Mouse (Mus musculus) C2C12 (cell line): ENCODE data around the gene Rbm47.

Experiments
- CEBPB ChIP-seq: IDR thresholded peaks from one replicate; pipeline ENCODE4 v1.6.1; 2011; ENCODE audit warnings: low read depth, mild to moderate bottlenecking, control low read depth, moderate library complexity
- CTCF ChIP-seq: IDR thresholded peaks from one replicate; pipeline ENCODE4 v1.5.1; 2011; ENCODE audit not compliant: control insufficient read depth, insufficient read depth, insufficient read length
- FOSL1 ChIP-seq: IDR thresholded peaks from one replicate; pipeline ENCODE4 v1.8.0; 2011; ENCODE audit warnings: mild to moderate bottlenecking, low read length; ENCODE audit not compliant: poor library complexity, insufficient read depth, severe bottlenecking
- MAX ChIP-seq: IDR thresholded peaks from one replicate; pipeline ENCODE4 v1.6.1; 2011; ENCODE audit warnings: mild to moderate bottlenecking, control low read depth
- MYOD1 ChIP-seq: IDR thresholded peaks from one replicate; pipeline ENCODE4 v1.6.1; 2011; ENCODE audit warnings: low read depth; ENCODE audit not compliant: control insufficient read depth, insufficient read length
- MYOG ChIP-seq: IDR thresholded peaks from one replicate; pipeline ENCODE4 v1.6.1; 2011; ENCODE audit not compliant: control insufficient read depth, insufficient read length; ENCODE audit errors: extremely low read depth
- USF1 ChIP-seq: IDR thresholded peaks from one replicate; pipeline ENCODE4 v1.6.1; 2011; ENCODE audit warnings: low read depth, mild to moderate bottlenecking, control low read depth, moderate library complexity

- TF ChIP-seq CTCF (no peak), USF1 (no peak), MAX (no peak), FOSL1 (no peak), CEBPB (no peak), MYOG (no peak), MYOD1 (no peak)
Observed at GRCm38 (mm10) chr5:66166931-66167330, 6.0 kb downstream of the Rbm47 start.
